Mouse (Mus musculus) liver, embryonic 14 days (tissue): Measurements from ENCODE around the gene Gm15155. TPM values are rescaled to one million over a fixed set of nuclear protein-coding genes. Genes with fewer than 3 reads are reported as not detected.

Source experiments
- polyA plus RNA-seq: library from polyadenylated mRNA; depleted of rRNA; stranded (reverse); fragments of >200 nt; gene quantifications from 2 replicates; pipeline ENCODE4 v1.2.3, GENCODE M21; 2012; rRNA removed

Gene Gm15155
- polyA plus RNA-seq, result not detected in 2 replicates

DNA sequence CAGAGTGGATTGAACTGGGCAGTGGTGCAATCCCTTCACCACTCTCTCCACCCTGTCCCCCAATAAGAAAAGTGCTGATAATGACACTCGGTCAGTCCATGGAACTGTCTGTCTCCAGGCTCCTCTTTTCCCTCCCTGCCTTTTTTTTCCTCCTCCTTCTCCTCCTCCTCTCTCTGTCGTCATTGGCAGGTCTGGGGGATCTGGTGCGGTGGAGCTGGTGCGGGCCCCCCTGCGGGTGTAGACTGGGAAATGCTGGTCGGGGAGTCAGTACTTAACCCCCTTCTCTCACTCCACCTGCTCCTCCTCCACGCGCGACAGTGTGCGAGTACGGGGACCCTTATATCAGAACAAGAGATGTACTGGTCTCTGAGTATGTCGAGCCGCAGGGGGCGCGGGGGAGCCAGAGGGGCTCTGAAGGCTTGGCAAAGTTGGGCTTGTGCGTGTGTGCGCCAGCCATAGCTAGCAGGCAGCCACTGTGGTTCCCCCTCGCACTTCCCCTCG lies at the start of gene Gm15155:
Gm15155 (plus strand) TSS at position 401 of the 501 bp plus-strand sequence.

DNA sequence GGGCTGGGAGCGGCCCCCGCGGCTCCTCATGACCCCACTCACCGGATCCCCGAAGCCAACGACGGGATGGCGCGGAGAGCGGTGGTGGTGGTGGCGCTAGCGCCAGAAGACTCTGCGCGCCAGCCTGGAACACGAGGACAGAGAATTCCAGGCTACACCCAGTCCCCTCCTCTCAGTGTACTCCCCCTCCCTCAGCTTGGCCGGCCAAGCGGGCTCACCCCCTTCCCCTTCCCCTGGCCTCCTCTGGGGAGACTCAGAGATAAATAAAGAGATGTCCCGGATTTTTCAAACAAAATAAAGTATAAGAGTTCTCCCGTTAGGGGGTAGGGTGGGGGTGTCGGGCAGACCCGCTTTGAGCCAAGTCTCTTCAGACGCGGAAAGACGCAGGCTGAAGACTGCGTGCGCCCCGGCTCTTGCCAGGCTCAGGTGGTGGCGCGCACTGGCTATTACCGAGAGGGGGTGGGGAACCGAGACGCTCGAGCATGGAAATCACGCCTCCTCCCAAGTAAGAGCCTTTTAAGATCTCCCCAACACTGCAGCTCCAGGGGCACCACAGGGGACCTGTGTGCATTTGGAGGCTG lies 750 bp upstream of the Gm15155 start, which contains the start of gene Ptchd1:
Ptchd1 (minus strand) TSS at position 114 of the 581 bp plus-strand sequence.

Other genes starting within 250 kb of the Gm15155 start
- not detected in 2 replicates for gene Ptchd1, start 927 bp upstream of the Gm15155 start, polyA plus RNA-seq